Mouse (Mus musculus) stomach, embryonic 14.5 days (tissue): ENCODE results near the gene Vps33b. TPM values are rescaled to one million over a fixed set of nuclear protein-coding genes. Genes with fewer than 3 reads are reported as not detected.
"Not testable (repeated sequence)": the region's sequence is repeated elsewhere in the genome, so short reads cannot be mapped to it uniquely, and the experiment has no call there.

Experiments
- ATAC-seq: fragments of 200-750 bp; cut with Nextera tagmentation; 2 replicates; pipeline ENCODE4 v1.8.0; 2017; ENCODE audit warnings: low read depth, moderate TSS enrichment; ENCODE audit not compliant: insufficient number of reproducible peaks, insufficient read depth, low FRiP score
- H3K27ac ChIP-seq: fragments of 300-500 bp; sonication (generic); 2 replicates; pipeline ENCODE4 v1.5.1; 2014; ENCODE audit warnings: mild to moderate bottlenecking, low read length, moderate library complexity, mixed read lengths
- H3K27me3 ChIP-seq: fragments of 300-500 bp; sonication (generic); 2 replicates; pipeline ENCODE4 v1.6.1; 2014; ENCODE audit warnings: low read length, control low read depth, mixed read lengths; ENCODE audit not compliant: control insufficient read depth, insufficient read depth
- H3K36me3 ChIP-seq: fragments of 300-500 bp; sonication (generic); 2 replicates; pipeline ENCODE4 v1.6.1; 2014; ENCODE audit warnings: mild to moderate bottlenecking, control low read depth, low read length, moderate library complexity, mixed read lengths; ENCODE audit not compliant: control insufficient read depth, insufficient read depth
- H3K4me1 ChIP-seq: fragments of 300-500 bp; sonication (generic); 2 replicates; pipeline ENCODE4 v1.6.1; 2014; ENCODE audit warnings: low read length, control low read depth, mixed read lengths; ENCODE audit not compliant: control insufficient read depth, insufficient read depth
- H3K4me2 ChIP-seq: fragments of 300-500 bp; sonication (generic); replicated peaks from 2 replicates; pipeline ENCODE4 v1.6.1; 2014; ENCODE audit warnings: low read depth, low read length, control low read depth
- H3K4me3 ChIP-seq: fragments of 300-500 bp; sonication (generic); 2 replicates; pipeline ENCODE4 v1.5.1; 2014; ENCODE audit warnings: low read depth, low read length, control low read depth
- H3K9ac ChIP-seq: fragments of 300-500 bp; sonication (generic); replicated peaks from 2 replicates; pipeline ENCODE4 v1.6.1; 2014; ENCODE audit warnings: low read depth, mild to moderate bottlenecking, control low read depth, low read length, moderate library complexity, mixed read lengths
- H3K9me3 ChIP-seq: fragments of 300-500 bp; sonication (generic); 2 replicates; pipeline ENCODE4 v1.6.1; 2016; ENCODE audit warnings: low read depth, low read length, control low read depth; ENCODE audit not compliant: control insufficient read depth
- WGBS: fragments of 180-500 bp; shearing (Covaris S2); extraction: QIAGEN DNeasy Blood & Tissue Kit; methylation state at CpG from one replicate; pipeline ENCODE4 v1.1.7; 2014; 5-methylcytosine and 5-hydroxymethylcytosine counted together
- polyA plus RNA-seq: library from polyadenylated mRNA; unstranded; fragments of >200 nt; fragmentation: Nextera tagmentation; extraction: Ambion mirVana; gene quantifications from 2 replicates; pipeline ENCODE4 v1.2.1, GENCODE M21; 2014

Gene Vps33b
- polyA plus RNA-seq, 1 experiment from 2014 or later, result 15.6 TPM

DNA sequence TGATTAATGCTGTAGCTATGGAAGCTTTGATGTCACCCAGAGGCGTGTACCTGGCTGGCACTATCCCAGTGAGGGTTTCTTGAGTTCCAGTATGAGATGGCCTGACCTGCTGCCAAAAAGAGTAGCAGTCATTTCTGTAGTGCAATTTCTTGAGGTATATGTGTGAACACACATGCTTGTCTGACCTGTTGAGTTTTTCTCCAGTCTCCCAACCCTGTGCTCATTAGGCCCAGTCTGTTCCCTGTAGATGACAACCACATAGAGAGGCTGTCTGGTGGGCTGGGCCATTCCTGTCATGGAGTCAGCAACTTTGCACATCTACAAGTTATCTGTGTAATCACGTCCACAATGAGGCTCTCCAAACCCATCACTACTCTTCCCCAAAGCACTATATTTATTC is 46.3 kb downstream of the Vps33b start:
- Histone ChIP-seq H3K27ac (no peak overlapping the region), H3K4me1 (no peaks in the 10 kb centered on the region), H3K4me3 (no peak overlapping the region), H3K4me2 (no peak overlapping the region), H3K36me3 (peaks cover 56% of the 10 kb centered on the region), H3K9ac (no peak overlapping the region), H3K27me3 (no peaks in the 10 kb centered on the region), H3K9me3 (no peaks in the 10 kb centered on the region)
- no peak for ATAC-seq
- 83% methylated on average over 2 of the region's 2 CpGs for WGBS

- no peaks in the 10 kb centered on the region for H3K27me3 ChIP-seq
- no peak overlapping the region for H3K9ac ChIP-seq
- no peak for ATAC-seq
- no peak overlapping the region for H3K4me3 ChIP-seq
- no peaks in the 10 kb centered on the region for H3K9me3 ChIP-seq
- no peak overlapping the region for H3K4me2 ChIP-seq
- peaks cover 42% of the 10 kb centered on the region for H3K36me3 ChIP-seq
- H3K4me1 ChIP-seq, result no peaks in the 10 kb centered on the region
- H3K27ac ChIP-seq, result no peak overlapping the region
- 74% methylated on average over 1 of the region's 1 CpGs for WGBS
Observed at GRCm38 (mm10) chr7:80317439-80318115, 48.1 kb downstream of the Vps33b start.

GRCm38 (mm10) chr7:80318670-80319069 is 49.2 kb downstream of the Vps33b start:
- Histone ChIP-seq H3K9me3 (no peaks in the 10 kb centered on the region), H3K4me1 (peaks cover 6% of the 10 kb centered on the region; the same call in 1 of the 2 replicates), H3K36me3 (peaks cover 32% of the 10 kb centered on the region), H3K4me3 (no peak overlapping the region), H3K9ac (no peak overlapping the region), H3K4me2 (no peak overlapping the region), H3K27ac (no peak overlapping the region), H3K27me3 (no peaks in the 10 kb centered on the region)
- no peak for ATAC-seq
- WGBS, result 89% methylated on average over 4 of the region's 4 CpGs

GRCm38 (mm10) chr7:80319846-80320496 is 50.5 kb downstream of the Vps33b start:
- Histone ChIP-seq H3K27me3 (no peaks in the 10 kb centered on the region), H3K4me2 (no peak overlapping the region), H3K9me3 (no peaks in the 10 kb centered on the region), H3K9ac (no peak overlapping the region), H3K4me3 (no peak overlapping the region), H3K4me1 (peaks cover 8% of the 10 kb centered on the region; the same call in 1 of the 2 replicates), H3K27ac (no peak overlapping the region), H3K36me3 (peaks cover 19% of the 10 kb centered on the region)
- no peak for ATAC-seq
- WGBS, result 81% methylated on average over 19 of the region's 19 CpGs

DNA sequence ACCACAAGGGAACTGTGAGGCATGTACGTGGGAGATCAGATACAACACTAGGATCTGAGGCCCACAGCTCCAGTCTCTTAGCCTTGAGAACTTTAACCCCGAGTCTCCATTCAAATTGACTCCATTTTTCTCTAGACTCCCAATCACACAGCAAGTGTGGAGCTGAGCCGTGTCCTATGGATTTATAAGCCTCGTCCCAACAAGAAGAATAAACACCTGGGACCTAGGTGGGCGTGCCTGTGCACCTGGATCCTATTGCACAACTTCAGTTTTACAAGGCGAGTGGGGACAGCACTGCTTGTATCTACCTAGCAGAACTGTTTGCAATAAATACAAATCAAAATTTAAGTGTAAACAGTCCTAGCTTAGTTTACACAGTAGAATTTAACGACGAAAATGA is 53.9 kb downstream of the Vps33b start:
- no peaks in the 10 kb centered on the region for H3K27me3 ChIP-seq
- peak overlapping the region; percentile 57 for H3K9ac ChIP-seq
- H3K4me2 ChIP-seq, result peak overlapping the region; percentile 85
- H3K36me3 ChIP-seq, result peaks cover 31% of the 10 kb centered on the region
- 10% methylated on average over 8 of the region's 8 CpGs for WGBS
- no peak for ATAC-seq
- no peaks in the 10 kb centered on the region for H3K9me3 ChIP-seq
- H3K4me3 ChIP-seq, result peak overlapping the region; percentile 54
- peaks cover 11% of the 10 kb centered on the region; the same call in 1 of the 2 replicates for H3K4me1 ChIP-seq
- peak overlapping the region; percentile 86 for H3K27ac ChIP-seq

- Histone ChIP-seq H3K36me3 (peaks cover 37% of the 10 kb centered on the region), H3K9ac (peak within 1 kb of the TSS; percentile 57), H3K9me3 (no peaks in the 10 kb centered on the region), H3K27me3 (no peaks in the 10 kb centered on the region), H3K4me1 (peaks cover 11% of the 10 kb centered on the region; the same call in 1 of the 2 replicates), H3K27ac (peak within 1 kb of the TSS; percentile 86), H3K4me3 (peak within 1 kb of the TSS; percentile 54), H3K4me2 (peak within 1 kb of the TSS; percentile 85)
- ATAC-seq, result peak; percentile 99
- WGBS, result 2% methylated on average over 38 of the region's 38 CpGs
Observed at GRCm38 (mm10) chr7:80324043-80324815, 54.8 kb downstream of the Vps33b start, which contains the start of gene Rccd1. Gene Rccd1 (minus strand): TSS chr7:80324454.

DNA sequence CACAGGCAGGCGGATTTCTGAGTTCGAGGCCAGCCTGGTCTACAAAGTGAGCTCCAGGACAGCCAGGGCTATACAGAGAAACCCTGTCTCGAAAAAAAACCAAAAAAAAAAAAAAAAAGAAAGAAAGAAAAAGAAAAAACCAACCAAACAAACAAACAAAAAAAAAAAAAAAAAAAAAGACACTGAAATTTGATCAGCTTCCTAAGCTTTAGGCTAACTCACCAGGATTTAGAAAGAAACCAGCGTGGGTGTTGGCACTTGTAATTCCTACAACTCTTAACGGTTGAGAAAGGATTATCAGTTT is 55.3 kb downstream of the Vps33b start:
- H3K4me2 ChIP-seq, result 0 out of 2 replicates have a peak overlapping the region, but pooled peaks have one; percentile 15
- 40% methylated on average over 5 of the region's 5 CpGs for WGBS

DNA sequence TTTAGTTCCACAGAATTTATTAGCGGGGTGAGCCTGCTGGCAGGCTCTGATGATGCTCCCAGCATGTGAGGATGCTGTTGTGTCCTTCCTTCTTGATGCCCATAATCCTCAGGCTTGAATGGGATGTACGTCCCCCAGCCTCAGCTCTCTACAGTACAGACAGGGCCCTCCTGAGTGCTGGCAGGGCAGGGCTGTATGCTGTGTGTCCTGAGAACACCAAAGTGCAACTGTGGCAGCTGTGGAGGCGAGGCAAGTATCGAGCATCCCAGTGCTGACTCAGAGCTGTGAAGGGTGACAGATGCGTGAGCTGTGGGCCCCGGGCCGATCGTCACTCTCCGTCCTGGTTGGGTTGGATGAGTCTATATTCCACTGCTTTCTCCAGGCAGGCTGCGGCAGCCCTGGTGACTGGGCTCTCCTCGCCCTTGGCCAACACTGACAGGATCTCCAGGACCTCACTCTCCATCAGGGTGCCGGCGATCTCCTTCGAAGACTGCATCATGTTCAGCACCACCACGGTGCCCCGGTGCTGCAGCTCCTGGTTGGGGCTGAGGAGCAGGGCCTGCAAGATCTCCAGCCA is 55.9 kb downstream of the Vps33b start:
- no peak for ATAC-seq
- no peak overlapping the region for H3K9ac ChIP-seq
- H3K4me1 ChIP-seq, result peaks cover 11% of the 10 kb centered on the region; the same call in 1 of the 2 replicates
- WGBS, result 93% methylated on average over 16 of the region's 16 CpGs
- H3K4me2 ChIP-seq, result no peak overlapping the region
- no peaks in the 10 kb centered on the region for H3K27me3 ChIP-seq
- peaks cover 49% of the 10 kb centered on the region for H3K36me3 ChIP-seq
- no peak overlapping the region for H3K4me3 ChIP-seq
- no peaks in the 10 kb centered on the region for H3K9me3 ChIP-seq
- peak overlapping the region; percentile 39; the same call in 1 of the 2 replicates for H3K27ac ChIP-seq

More for the DNA sequence above, 55.3 kb downstream of the Vps33b start:
- H3K27me3 ChIP-seq, ATAC-seq, H3K9me3 ChIP-seq, H3K4me3 ChIP-seq, H3K9ac ChIP-seq: not testable (repeated sequence)
- Histone ChIP-seq H3K4me1 (peaks cover 11% of the 10 kb centered on the region; the same call in 1 of the 2 replicates), H3K36me3 (peaks cover 43% of the 10 kb centered on the region), H3K27ac (peak overlapping the region; percentile 86; the same call in 1 of the 2 replicates)
